Mouse (Mus musculus) limb, embryonic 11.5 days (tissue): ENCODE results near the gene Gm11733. TPM values are rescaled to one million over a fixed set of nuclear protein-coding genes. Genes with fewer than 3 reads are reported as not detected.
A peak's percentile ranks its signal among the peaks of the same experiment; 100 is the strongest.

ENCODE experiments used
- ATAC-seq: fragments of 200-750 bp; cut with Nextera tagmentation; 2 replicates; pipeline ENCODE4 v1.8.0; 2017; ENCODE audit warnings: low read depth; ENCODE audit not compliant: insufficient number of reproducible peaks, low FRiP score, low TSS enrichment
- DNase-seq: peaks from one replicate; pipeline ENCODE4 v3.0.0-alpha.2; 2015; ENCODE audit warnings: low spot score
- H3K27ac ChIP-seq: fragments of 300-500 bp; sonication (generic); replicated peaks from 2 replicates; pipeline ENCODE4 v1.5.1; 2014; ENCODE audit warnings: low read depth, mild to moderate bottlenecking, low read length
- H3K27me3 ChIP-seq: fragments of 300-500 bp; sonication (generic); 2 replicates; pipeline ENCODE4 v1.6.1; 2014; ENCODE audit warnings: mild to moderate bottlenecking, low read length, mixed read lengths; ENCODE audit not compliant: control insufficient read depth, insufficient read depth
- H3K36me3 ChIP-seq: fragments of 300-500 bp; sonication (generic); 2 replicates; pipeline ENCODE4 v1.6.1; 2014; ENCODE audit warnings: mild to moderate bottlenecking, low read length, moderate library complexity, mixed read lengths; ENCODE audit not compliant: control insufficient read depth, insufficient read depth
- H3K4me1 ChIP-seq: fragments of 300-500 bp; sonication (generic); 2 replicates; pipeline ENCODE4 v1.6.1; 2014; ENCODE audit warnings: low read length, mixed read lengths; ENCODE audit not compliant: control insufficient read depth, insufficient read depth
- H3K4me2 ChIP-seq: fragments of 300-500 bp; sonication (generic); 2 replicates; pipeline ENCODE4 v1.6.1; 2014; ENCODE audit warnings: low read depth, mild to moderate bottlenecking, moderate library complexity; ENCODE audit not compliant: severe bottlenecking
- H3K4me3 ChIP-seq: fragments of 300-500 bp; sonication (generic); 2 replicates; pipeline ENCODE4 v1.5.1; 2014; ENCODE audit warnings: low read depth, low read length
- H3K9ac ChIP-seq: fragments of 300-500 bp; sonication (generic); 2 replicates; pipeline ENCODE4 v1.6.1; 2014; ENCODE audit warnings: mild to moderate bottlenecking, low read length
- H3K9me3 ChIP-seq: fragments of 300-500 bp; sonication (generic); 2 replicates; pipeline ENCODE4 v1.6.1; 2016; ENCODE audit warnings: low read length; ENCODE audit not compliant: control insufficient read depth
- WGBS: fragments of 180-500 bp; shearing (Covaris S2); extraction: QIAGEN DNeasy Blood & Tissue Kit; methylation state at CpG from one replicate; pipeline ENCODE4 v1.1.7; 2014; 5-methylcytosine and 5-hydroxymethylcytosine counted together
- polyA plus RNA-seq: library from polyadenylated mRNA; unstranded; fragments of >200 nt; fragmentation: Nextera tagmentation; extraction: Ambion mirVana; gene quantifications from 2 replicates; pipeline ENCODE4 v1.2.1, GENCODE M21; 2014

Gene Gm11733
- not detected in 2 replicates for polyA plus RNA-seq

DNA sequence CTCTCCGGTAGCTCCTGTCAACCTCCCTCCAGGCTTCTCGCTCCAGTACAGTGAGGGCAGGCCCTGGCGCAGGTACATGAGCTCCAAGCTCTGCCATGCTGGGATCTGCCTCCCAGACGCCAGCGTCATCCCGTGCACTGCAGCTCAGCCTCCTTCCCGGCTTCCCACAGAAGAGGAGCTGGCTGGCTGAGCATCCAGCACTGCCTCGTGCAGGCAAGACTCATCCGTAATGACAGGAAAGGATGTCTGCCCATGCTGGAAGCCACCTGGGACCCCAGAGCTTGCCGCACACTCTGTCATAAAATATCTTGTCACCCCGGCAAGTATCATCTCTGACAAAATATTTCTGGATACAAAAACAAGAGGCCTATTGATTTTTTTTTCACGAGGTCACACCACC lies at the start of gene Gm11733:
TSS of gene Gm11733 (plus strand) at position 171 of the 400 bp plus-strand sequence.
- 0 out of 2 replicates have a peak within 1 kb of the TSS, but pooled peaks have one; percentile 8 for H3K27ac ChIP-seq
- H3K4me1 ChIP-seq, result peaks cover 20% of the 10 kb centered on the region
- H3K9me3 ChIP-seq, result no peaks in the 10 kb centered on the region; the same call in 1 of the 2 replicates
- no peak within 1 kb of the TSS for H3K9ac ChIP-seq
- ATAC-seq (no peak), DNase-seq (no peak)
- no peaks in the 10 kb centered on the region for H3K27me3 ChIP-seq
- WGBS, result 33% methylated on average over 12 of the region's 12 CpGs
- no peak within 1 kb of the TSS for H3K4me3 ChIP-seq
- peak within 1 kb of the TSS; percentile 49; the same call in 1 of the 2 replicates for H3K4me2 ChIP-seq
- no peaks in the 10 kb centered on the region for H3K36me3 ChIP-seq

GRCm38 (mm10) chr11:117436401-117437109 lies 47.6 kb upstream of the Gm11733 start:
- H3K4me3 ChIP-seq, result no peak overlapping the region
- no peaks in the 10 kb centered on the region for H3K36me3 ChIP-seq
- no peak overlapping the region for H3K9ac ChIP-seq
- peak; percentile 73 for DNase-seq
- peaks cover 21% of the 10 kb centered on the region for H3K27me3 ChIP-seq
- WGBS, result 31% methylated on average over 22 of the region's 22 CpGs
- no peaks in the 10 kb centered on the region for H3K9me3 ChIP-seq
- H3K4me2 ChIP-seq, result 0 out of 2 replicates have a peak overlapping the region, but pooled peaks have one; percentile 13
- no peak overlapping the region for H3K27ac ChIP-seq
- no peak for ATAC-seq
- H3K4me1 ChIP-seq, result peaks cover 17% of the 10 kb centered on the region

- Histone ChIP-seq H3K4me3 (no peak overlapping the region), H3K9me3 (no peaks in the 10 kb centered on the region), H3K27me3 (peaks cover 21% of the 10 kb centered on the region), H3K9ac (no peak overlapping the region), H3K4me1 (peaks cover 17% of the 10 kb centered on the region), H3K4me2 (0 out of 2 replicates have a peak overlapping the region, but pooled peaks have one; percentile 13), H3K27ac (no peak overlapping the region), H3K36me3 (no peaks in the 10 kb centered on the region)
- WGBS, result 50% methylated on average over 7 of the region's 7 CpGs
- ATAC-seq (no peak), DNase-seq (no peak)
Measured at GRCm38 (mm10) chr11:117437110-117437490, 47.1 kb upstream of the Gm11733 start.

DNA sequence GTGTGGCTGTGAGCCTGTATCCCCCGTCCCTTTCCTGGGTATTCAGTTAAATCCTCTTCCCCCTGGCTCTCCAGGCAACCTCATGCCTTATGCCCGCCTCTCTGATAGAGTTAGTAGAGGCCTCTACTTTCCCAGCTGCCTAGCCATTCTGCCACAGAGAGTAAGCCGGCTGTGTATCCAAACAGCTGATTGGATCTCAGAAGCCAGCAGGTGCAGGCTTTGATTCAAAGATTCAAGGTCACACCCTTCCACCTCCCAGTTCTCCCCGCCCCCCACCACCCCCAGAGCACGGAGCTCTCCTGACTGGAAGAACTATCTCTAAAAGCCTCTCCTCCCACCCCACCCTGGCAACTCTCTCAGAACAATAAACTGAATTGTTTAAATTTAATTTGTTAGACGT lies 45.8 kb upstream of the Gm11733 start:
- Histone ChIP-seq H3K9ac (no peak overlapping the region), H3K27me3 (peaks cover 21% of the 10 kb centered on the region)

DNA sequence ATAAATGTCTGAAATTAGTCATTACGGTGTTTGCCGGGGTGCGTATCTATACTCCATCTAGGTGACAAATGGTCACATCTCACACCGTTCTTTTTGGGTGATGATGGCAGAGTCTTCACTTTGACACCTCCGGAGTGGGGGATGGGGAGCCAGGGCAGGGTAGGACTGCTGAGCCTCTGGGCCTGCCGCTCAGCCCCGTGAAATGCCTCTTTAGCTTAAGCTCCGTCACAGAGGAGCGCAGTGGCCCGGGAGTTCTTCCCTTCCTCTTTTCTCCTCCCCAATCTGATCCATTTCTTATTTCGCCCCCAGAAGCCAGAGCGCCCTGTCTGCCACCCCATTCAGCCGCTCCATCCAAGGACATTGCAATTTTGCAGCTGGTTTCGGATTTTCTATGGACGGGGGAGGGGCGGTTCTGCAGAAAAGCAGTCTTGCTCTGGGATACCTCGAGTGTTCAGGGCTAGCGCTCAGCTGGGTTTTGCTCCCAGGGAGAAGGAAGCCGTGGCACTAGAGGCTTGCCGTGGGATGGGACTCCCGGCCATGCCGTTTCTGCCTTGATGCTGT lies 43.2 kb upstream of the Gm11733 start:
- H3K9me3 ChIP-seq, result no peaks in the 10 kb centered on the region
- H3K36me3 ChIP-seq, result no peaks in the 10 kb centered on the region
- H3K4me3 ChIP-seq, result no peak overlapping the region
- 11% methylated on average over 22 of the region's 22 CpGs for whole genome bisulfite sequencing
- no peak for DNase-seq
- H3K4me1 ChIP-seq, result peaks cover 22% of the 10 kb centered on the region
- H3K27me3 ChIP-seq, result peaks cover 21% of the 10 kb centered on the region
- no peak overlapping the region for H3K27ac ChIP-seq
- no peak for ATAC-seq
- peak overlapping the region; percentile 22; the same call in 1 of the 2 replicates for H3K9ac ChIP-seq
- H3K4me2 ChIP-seq, result peak overlapping the region; percentile 43

More for the DNA sequence above, 45.8 kb upstream of the Gm11733 start:
- no peak for DNase-seq
- WGBS, result 47% methylated on average over 6 of the region's 6 CpGs
- ATAC-seq, result no peak
- Histone ChIP-seq H3K9me3 (no peaks in the 10 kb centered on the region), H3K27ac (no peak overlapping the region), H3K4me3 (no peak overlapping the region), H3K4me1 (peaks cover 17% of the 10 kb centered on the region), H3K4me2 (no peak overlapping the region), H3K36me3 (no peaks in the 10 kb centered on the region)

DNA sequence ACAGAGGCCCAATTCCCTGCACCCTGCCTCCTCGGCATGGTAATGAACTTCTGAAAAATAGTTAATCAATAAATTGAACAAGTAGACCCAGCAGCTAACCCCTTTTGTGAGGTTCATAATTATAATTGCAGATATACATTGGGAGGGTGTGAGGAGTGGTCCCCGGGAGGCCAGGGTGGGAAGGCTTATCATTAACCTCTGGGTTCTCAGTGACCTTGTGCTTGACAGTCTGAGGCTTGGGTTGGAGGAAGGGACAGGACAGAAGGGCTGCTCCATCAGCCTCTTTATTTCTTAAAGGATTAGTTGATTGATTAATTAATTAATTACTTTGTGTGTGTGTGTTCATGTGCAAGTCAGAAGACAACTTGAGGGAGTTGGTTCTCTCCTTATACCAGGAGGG lies 40.1 kb upstream of the Gm11733 start:
- H3K9ac ChIP-seq, result no peak overlapping the region
- no peaks in the 10 kb centered on the region for H3K9me3 ChIP-seq
- H3K4me3 ChIP-seq, result no peak overlapping the region
- no peaks in the 10 kb centered on the region for H3K36me3 ChIP-seq
- ATAC-seq (no peak), DNase-seq (no peak)
- peaks cover 8% of the 10 kb centered on the region; the same call in 1 of the 2 replicates for H3K27me3 ChIP-seq
- no peak overlapping the region for H3K4me2 ChIP-seq
- no peak overlapping the region for H3K27ac ChIP-seq
- WGBS, result 83% methylated on average over 2 of the region's 2 CpGs
- peaks cover 13% of the 10 kb centered on the region; the same call in 1 of the 2 replicates for H3K4me1 ChIP-seq

DNA sequence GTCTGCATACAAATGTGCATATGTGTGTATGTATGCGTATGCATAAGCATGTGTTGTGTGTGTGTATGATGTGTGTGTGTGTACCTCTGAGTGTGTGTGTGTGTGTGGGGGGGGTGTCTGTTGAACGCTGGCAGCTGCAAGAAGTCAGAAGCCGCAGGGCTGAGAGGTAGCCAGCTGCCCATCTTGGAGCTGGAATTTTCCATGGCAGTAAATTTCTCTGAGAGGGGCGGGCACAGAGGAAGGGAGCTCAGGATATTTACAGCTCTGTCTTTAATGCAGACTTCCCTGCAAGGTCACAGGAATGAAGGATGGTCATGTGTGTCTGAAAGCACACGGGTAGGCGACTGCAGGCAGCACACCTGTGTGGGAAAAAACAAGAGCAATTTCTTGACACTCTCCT lies 38.5 kb upstream of the Gm11733 start:
- DNase-seq, result no peak
- Histone ChIP-seq H3K27ac (no peak overlapping the region), H3K4me3 (no peak overlapping the region), H3K4me1 (peaks cover 13% of the 10 kb centered on the region; the same call in 1 of the 2 replicates), H3K9me3 (no peaks in the 10 kb centered on the region), H3K4me2 (no peak overlapping the region), H3K9ac (no peak overlapping the region), H3K27me3 (peaks cover 9% of the 10 kb centered on the region), H3K36me3 (no peaks in the 10 kb centered on the region)
- 33% methylated on average over 6 of the region's 6 CpGs for WGBS
- ATAC-seq, result no peak

DNA sequence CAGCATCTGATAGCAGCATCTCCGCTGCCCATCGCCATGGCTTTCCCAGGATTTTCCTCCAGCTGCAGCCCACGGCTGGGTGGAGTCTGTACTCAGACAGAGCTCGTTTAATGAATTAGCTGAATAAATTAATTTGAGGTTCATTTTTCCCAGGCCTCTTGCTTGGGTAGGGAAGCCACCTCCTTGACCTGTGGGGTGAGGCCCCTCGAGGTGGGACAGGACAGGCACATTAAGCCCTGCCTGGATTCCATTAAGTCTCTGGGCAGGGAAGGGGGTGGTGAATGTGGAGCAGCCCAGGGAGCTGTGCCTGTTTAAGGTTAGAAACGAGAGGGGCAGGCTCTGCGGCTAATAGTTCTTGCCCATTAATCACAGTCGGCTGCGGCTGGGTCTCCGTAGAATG lies 30.1 kb upstream of the Gm11733 start:
- peak overlapping the region; percentile 0; the same call in 1 of the 2 replicates for H3K4me2 ChIP-seq
- H3K9me3 ChIP-seq, result peaks cover 3% of the 10 kb centered on the region; the same call in 1 of the 2 replicates
- DNase-seq (peak; percentile 74), ATAC-seq (peak; percentile 60; the same call in 1 of the 2 replicates)
- 9% methylated on average over 10 of the region's 10 CpGs for WGBS
- H3K27ac ChIP-seq, result no peak overlapping the region; the same call in 1 of the 2 replicates
- H3K4me1 ChIP-seq, result peaks cover 22% of the 10 kb centered on the region
- H3K4me3 ChIP-seq, result no peak overlapping the region
- peaks cover 7% of the 10 kb centered on the region for H3K27me3 ChIP-seq
- no peak overlapping the region for H3K9ac ChIP-seq
- H3K36me3 ChIP-seq, result no peaks in the 10 kb centered on the region
